Mouse (Mus musculus) heart, postnatal 4 days (tissue): ENCODE data around the gene Pi4kb. TPM values are rescaled to one million over a fixed set of nuclear protein-coding genes. Genes with fewer than 3 reads are reported as not detected.

Source experiments
- microRNA-seq, 2 experiments: library from miRNA; unstranded; fragments of <30 nt; microRNA quantifications; one replicate each; pipeline ENCODE4 v1.2.0; 2021 to 2022
- total RNA-seq, 2 experiments: library from RNA; stranded (reverse); gene quantifications; 2 replicates each; pipeline ENCODE4 v1.2.3; 2021

Gene Pi4kb
- total RNA-seq, 2 experiments from 2014 or later: 33.4 to 36.5 TPM

Small RNA genes lying within 50 kb of the gene (microRNA-seq; reads per million reads assigned to microRNA genes)
- 0.82 to 2.4 reads per million in 2 experiments for gene Mir7013

Other genes with a start within 250 kb of the Pi4kb start
- gene Cgn, start 188.2 kb upstream of the Pi4kb start, total RNA-seq: under 1 TPM; 0.52 to 0.79 TPM
- 10 to 100 TPM; 35.1 to 38.6 TPM for gene Pogz, start 137.2 kb upstream of the Pi4kb start, total RNA-seq
- 100 to 1,000 TPM; 297 to 299 TPM for gene Psmb4, start 87.8 kb upstream of the Pi4kb start, total RNA-seq
- 10 to 100 TPM; 47.4 to 48.9 TPM for gene Selenbp1, start 41.7 kb upstream of the Pi4kb start, total RNA-seq
- 10 to 100 TPM in 1 of 2 experiments, 1 to 10 TPM in 1; 9.3 to 11.9 TPM for gene Rfx5, start 20.7 kb upstream of the Pi4kb start, total RNA-seq
- gene Zfp687, start 40.7 kb downstream of the Pi4kb start, total RNA-seq: 10 to 100 TPM; 30.7 to 33.4 TPM
- 100 to 1,000 TPM; 145 to 147 TPM for gene Psmd4, start 67.9 kb downstream of the Pi4kb start, total RNA-seq
- 10 to 100 TPM; 30.9 to 33.7 TPM for gene Pip5k1a, start 132.2 kb downstream of the Pi4kb start, total RNA-seq
- 10 to 100 TPM; 48.4 to 51.8 TPM for gene Vps72, start 136.3 kb downstream of the Pi4kb start, total RNA-seq
- 1 to 10 TPM; 3.2 to 3.4 TPM for gene Tmod4, start 149.7 kb downstream of the Pi4kb start, total RNA-seq
- 10 to 100 TPM; 33.9 to 34.2 TPM for gene Scnm1, start 159.3 kb downstream of the Pi4kb start, total RNA-seq
- 1 to 10 TPM; 5.3 to 6.0 TPM for gene Lysmd1, start 159.4 kb downstream of the Pi4kb start, total RNA-seq
- gene Tnfaip8l2, start 167.6 kb downstream of the Pi4kb start, total RNA-seq: 1 to 10 TPM in 1 of 2 experiments, under 1 TPM in 1; 0.54 to 1.2 TPM
- gene Sema6c, start 185.7 kb downstream of the Pi4kb start, total RNA-seq: 1 to 10 TPM; 7.5 to 8.1 TPM
- gene Gabpb2, start 243.2 kb downstream of the Pi4kb start, total RNA-seq: 10 to 100 TPM; 16.1 to 16.2 TPM